Mouse (Mus musculus) cerebellum, adult 2 months (tissue): ENCODE measurements around the gene Hs2st1. TPM values are rescaled to one million over a fixed set of nuclear protein-coding genes. Genes with fewer than 3 reads are reported as not detected.
A peak's percentile ranks its signal among the peaks of the same experiment; 100 is the strongest.

Experiments
- DNase-seq, 2 experiments: peaks; one replicate each; pipeline ENCODE4 v3.0.0; 2021
- H3K27ac ChIP-seq: fragments of 200-500 bp; 2 replicates; pipeline ENCODE4 v1.5.1; 2012; ENCODE audit warnings: low read length, control low read depth, inconsistent platforms; ENCODE audit not compliant: insufficient read depth
- H3K27me3 ChIP-seq: fragments of 200-500 bp; 2 replicates; pipeline ENCODE4 v1.6.1; 2012; ENCODE audit warnings: inconsistent platforms, mild to moderate bottlenecking, low read length, moderate library complexity; ENCODE audit not compliant: control insufficient read depth, insufficient read depth
- H3K4me1 ChIP-seq: fragments of 200-500 bp; 2 replicates; pipeline ENCODE4 v1.6.1; 2011; ENCODE audit warnings: low read length; ENCODE audit not compliant: control insufficient read depth, insufficient read depth
- H3K4me3 ChIP-seq: fragments of 200-500 bp; replicated peaks from 2 replicates; pipeline ENCODE3; 2011; ENCODE audit warnings: mild to moderate bottlenecking, low read depth, low read length, control low read depth; ENCODE audit not compliant: insufficient read depth
- CTCF ChIP-seq: fragments of 200-500 bp; IDR thresholded peaks from 2 replicates; pipeline ENCODE4 v1.5.1; 2011; ENCODE audit warnings: low read depth, mild to moderate bottlenecking, control low read depth, low read length, moderate library complexity, borderline replicate concordance; ENCODE audit not compliant: insufficient read depth
- POLR2A ChIP-seq: fragments of 200-500 bp; IDR thresholded peaks from 2 replicates; pipeline ENCODE4 v1.6.1; 2011; ENCODE audit warnings: low read length, control low read depth, borderline replicate concordance; ENCODE audit not compliant: insufficient read depth
- WGBS: fragments of 180-500 bp; shearing (Covaris S2); methylation state at CpG from one replicate; pipeline ENCODE4 v1.1.7; 2018; 5-methylcytosine and 5-hydroxymethylcytosine counted together
- polyA plus RNA-seq: library from polyadenylated mRNA; depleted of rRNA; stranded (reverse); fragments of >200 nt; gene quantifications from 2 replicates; pipeline ENCODE4 v1.2.3, GENCODE M21; 2012

The Hs2st1 gene
- polyA plus RNA-seq, 1 experiment = 15.4 TPM

- no peaks in the 10 kb centered on the region for H3K27me3 ChIP-seq
- TF ChIP-seq CTCF (no peak), POLR2A (no peak)
- 89% methylated on average over 5 of the region's 5 CpGs for WGBS
- no peak overlapping the region for H3K4me3 ChIP-seq
- no peak overlapping the region for H3K27ac ChIP-seq
- no peak for DNase-seq
- H3K4me1 ChIP-seq = no peaks in the 10 kb centered on the region; the same call in 1 of the 2 replicates
Observed at GRCm38 (mm10) chr3:144474726-144475125, 95.3 kb downstream of the Hs2st1 start.

GRCm38 (mm10) chr3:144471954-144472353 lies 98.0 kb downstream of the Hs2st1 start:
- DNase-seq = no peak
- WGBS = 85% methylated on average over 3 of the region's 3 CpGs

DNA sequence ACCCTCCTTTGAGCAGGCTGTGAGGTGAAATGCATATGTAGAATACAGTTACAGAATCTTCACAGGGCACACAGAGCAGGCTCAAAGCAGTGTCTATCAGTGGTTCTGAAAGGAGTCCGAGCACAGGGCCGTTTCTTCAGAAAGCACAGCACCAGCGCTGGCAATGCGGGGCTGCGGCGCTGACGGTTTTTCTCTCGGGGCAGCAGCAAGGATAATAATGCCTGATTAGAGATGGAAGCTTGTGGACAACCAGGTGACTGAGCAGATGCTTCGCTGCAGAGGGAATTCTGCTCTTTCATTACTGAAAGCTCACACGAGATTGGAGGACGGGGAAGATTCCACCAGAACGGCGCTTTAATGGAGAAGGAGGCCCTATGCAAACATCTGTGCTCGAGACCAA lies 99.1 kb downstream of the Hs2st1 start:
- Histone ChIP-seq H3K4me3 (no peak overlapping the region), H3K27ac (no peak overlapping the region), H3K4me1 (no peaks in the 10 kb centered on the region; the same call in 1 of the 2 replicates), H3K27me3 (no peaks in the 10 kb centered on the region)
- WGBS = 74% methylated on average over 14 of the region's 14 CpGs
- TF ChIP-seq CTCF = no peak
- TF ChIP-seq POLR2A = no peak
- no peak for DNase-seq

More at GRCm38 (mm10) chr3:144471954-144472353, 98.0 kb downstream of the Hs2st1 start:
- Histone ChIP-seq H3K27me3 (no peaks in the 10 kb centered on the region), H3K27ac (no peak overlapping the region), H3K4me3 (no peak overlapping the region), H3K4me1 (no peaks in the 10 kb centered on the region; the same call in 1 of the 2 replicates)
- TF ChIP-seq CTCF = no peak
- TF ChIP-seq POLR2A = no peak

DNA sequence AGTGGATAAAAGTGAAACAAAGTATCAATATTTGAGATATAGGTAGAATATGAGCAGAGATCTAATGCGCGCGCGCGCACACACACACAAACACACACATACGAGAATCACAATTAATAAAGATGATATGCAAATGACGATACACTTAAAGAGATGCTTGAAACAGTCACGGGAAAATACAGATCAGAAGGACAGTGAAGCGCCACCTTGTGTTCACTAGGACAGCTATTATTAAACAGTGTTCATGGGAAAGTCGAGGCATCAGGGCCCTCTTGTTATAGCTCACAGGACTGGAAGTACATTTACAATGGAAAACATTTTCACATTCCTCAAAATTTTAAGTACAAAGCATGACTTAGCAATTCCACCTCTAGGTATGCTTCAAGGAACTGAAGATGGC lies 102.5 kb downstream of the Hs2st1 start:
- TF ChIP-seq CTCF (peak; percentile 9; the same call in 1 of the 2 replicates), POLR2A (no peak)
- Histone ChIP-seq H3K27ac (no peak overlapping the region), H3K4me3 (no peak overlapping the region), H3K27me3 (no peaks in the 10 kb centered on the region), H3K4me1 (no peaks in the 10 kb centered on the region; the same call in 1 of the 2 replicates)
- no peak for DNase-seq
- WGBS = 61% methylated on average over 10 of the region's 10 CpGs

GRCm38 (mm10) chr3:144466108-144466678 lies 103.8 kb downstream of the Hs2st1 start:
- Histone ChIP-seq H3K4me1 (no peaks in the 10 kb centered on the region), H3K27me3 (no peaks in the 10 kb centered on the region), H3K27ac (no peak overlapping the region), H3K4me3 (no peak overlapping the region)
- no peak for TF ChIP-seq POLR2A
- no peak for DNase-seq
- 93% methylated on average over 8 of the region's 8 CpGs for WGBS

- 91% methylated on average over 10 of the region's 10 CpGs for WGBS
- TF ChIP-seq POLR2A (no peak), CTCF (no peak)
Observed at GRCm38 (mm10) chr3:144462679-144463078, 107.3 kb downstream of the Hs2st1 start.

DNA sequence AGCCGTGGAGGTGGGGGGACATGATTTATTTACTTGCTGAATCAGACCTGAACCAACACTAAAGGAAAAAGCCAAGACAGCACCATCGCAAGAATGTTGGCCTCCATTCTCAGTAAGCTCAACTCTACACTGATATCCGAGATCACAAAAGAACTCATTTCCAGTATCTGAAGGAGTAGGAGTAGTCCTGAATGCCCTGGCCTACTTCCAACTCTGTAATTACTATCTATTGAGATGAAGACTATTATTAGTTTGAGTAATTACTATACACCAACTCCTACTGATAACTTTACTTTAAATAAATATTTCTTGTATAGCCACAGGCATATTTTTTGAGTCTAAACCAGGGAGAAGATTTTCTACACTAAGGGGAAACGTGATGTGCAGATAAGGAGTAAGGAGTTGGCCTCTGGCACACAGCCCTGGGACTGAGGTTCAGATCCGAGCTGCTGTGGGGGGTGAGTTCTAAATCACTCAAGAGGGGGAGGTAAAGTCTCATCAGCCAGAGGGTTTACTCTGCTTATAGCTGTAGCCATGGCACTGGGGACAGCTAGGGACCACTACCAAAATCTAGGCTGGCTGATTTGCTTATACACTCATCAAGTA lies 109.7 kb downstream of the Hs2st1 start:
- no peaks in the 10 kb centered on the region for H3K4me1 ChIP-seq
- H3K27me3 ChIP-seq = no peaks in the 10 kb centered on the region
- no peak for DNase-seq
- 61% methylated on average over 5 of the region's 5 CpGs for WGBS
- no peak overlapping the region for H3K27ac ChIP-seq
- TF ChIP-seq CTCF (no peak), POLR2A (no peak)
- H3K4me3 ChIP-seq = no peak overlapping the region

More at GRCm38 (mm10) chr3:144462679-144463078, 107.3 kb downstream of the Hs2st1 start:
- no peak overlapping the region for H3K4me3 ChIP-seq
- no peaks in the 10 kb centered on the region for H3K4me1 ChIP-seq
- no peak for DNase-seq
- H3K27ac ChIP-seq = no peak overlapping the region
- H3K27me3 ChIP-seq = no peaks in the 10 kb centered on the region

- 80% methylated on average over 8 of the region's 8 CpGs for WGBS
- H3K27me3 ChIP-seq = no peaks in the 10 kb centered on the region
- no peaks in the 10 kb centered on the region for H3K4me1 ChIP-seq
- H3K27ac ChIP-seq = no peak overlapping the region
- TF ChIP-seq CTCF (no peak), POLR2A (no peak)
- H3K4me3 ChIP-seq = no peak overlapping the region
- DNase-seq = no peak
Observed at GRCm38 (mm10) chr3:144459285-144459697, 110.7 kb downstream of the Hs2st1 start.
